Mouse (Mus musculus) cerebellum, adult 8-10 months (tissue): ENCODE data around the gene Prdx1.
"Not testable (repeated sequence)": the region's sequence is repeated elsewhere in the genome, so short reads cannot be mapped to it uniquely, and the experiment has no call there.

Source experiments
- DNase-seq: peaks from one replicate; pipeline ENCODE4 v3.0.0; 2022

The Prdx1 gene

GRCm38 (mm10) chr4:116685402-116686061 is at the start of gene Prdx1:
TSS of gene Prdx1 (plus strand) at chr4:116685544.
- DNase-seq: peak; percentile 90

DNA sequence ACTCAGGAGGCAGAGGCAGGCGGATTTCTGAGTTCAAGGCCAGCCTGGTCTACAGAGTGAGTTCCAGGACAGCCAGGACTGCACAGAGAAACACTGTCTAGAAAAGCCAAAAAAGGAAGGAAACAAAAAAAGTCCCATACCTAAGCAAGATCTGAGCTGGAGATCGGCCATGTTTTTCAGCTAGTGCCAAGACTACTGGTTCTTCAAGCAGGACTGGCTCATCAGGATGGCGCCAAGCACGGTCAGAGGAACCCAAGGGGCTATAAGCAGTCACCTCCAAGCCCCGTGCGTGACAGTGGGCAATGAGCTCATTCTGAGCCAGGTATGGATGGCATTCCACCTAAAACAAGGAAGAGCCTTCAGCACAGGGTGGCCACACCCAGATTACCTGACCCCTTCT is 46.5 kb upstream of the Prdx1 start:
- no peak for DNase-seq

DNA sequence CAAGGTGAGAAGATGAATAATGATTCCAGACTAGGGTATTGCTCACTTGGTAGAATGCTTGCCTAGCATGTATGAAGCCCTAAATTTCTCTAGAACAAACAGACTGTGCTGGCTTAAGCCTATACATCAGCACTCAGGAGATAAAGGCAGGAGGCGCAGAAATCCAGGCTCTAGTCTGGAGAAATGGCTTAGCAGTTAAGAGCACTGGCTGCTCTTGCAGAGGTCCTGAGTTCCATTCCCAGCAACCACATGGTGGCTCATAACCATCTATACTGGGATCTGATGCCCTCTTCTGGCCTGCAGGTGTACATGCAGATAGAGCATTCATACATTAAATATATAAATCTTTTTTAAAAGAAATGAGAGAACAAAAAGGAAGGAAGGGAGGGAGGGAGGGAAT is 43.3 kb upstream of the Prdx1 start:
- no peak for DNase-seq

DNA sequence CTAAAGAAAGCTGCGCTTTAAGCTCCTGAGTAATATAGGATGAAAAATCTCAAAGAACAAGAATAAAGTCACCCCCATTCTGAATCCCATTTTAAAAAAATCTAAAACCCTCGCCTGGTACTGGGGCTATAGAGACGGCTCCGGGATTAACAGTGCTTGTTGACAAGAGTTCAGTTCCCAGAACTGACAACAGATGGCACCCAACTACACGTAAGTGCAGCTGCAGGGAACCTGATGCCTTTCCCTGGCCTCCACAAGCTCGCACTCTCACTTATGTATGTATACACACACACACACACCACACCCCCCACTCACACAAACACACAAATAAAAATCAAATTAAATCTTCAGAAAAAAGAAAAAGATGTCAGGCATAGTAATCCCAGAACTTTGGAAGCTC is 41.0 kb upstream of the Prdx1 start:
- no peak for DNase-seq

DNA sequence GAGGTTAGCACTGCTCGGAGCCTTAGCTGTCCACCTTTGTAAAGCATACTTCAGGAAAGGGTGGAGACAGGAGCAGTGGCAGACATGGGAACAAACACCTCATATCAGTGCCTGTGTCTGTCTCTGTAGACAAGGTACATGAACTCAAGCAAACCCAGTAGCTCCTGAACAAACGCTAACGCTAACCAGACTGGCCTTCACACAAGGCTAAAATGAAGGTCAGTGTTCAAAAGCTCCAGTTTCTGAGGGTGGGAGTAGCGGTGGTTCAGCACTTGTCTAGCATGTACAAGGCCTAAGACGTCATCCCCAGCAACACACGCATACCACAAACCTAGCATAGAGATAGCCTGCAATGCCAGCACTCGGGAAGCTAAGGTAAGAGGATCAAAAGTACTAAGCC is 39.7 kb upstream of the Prdx1 start:
- DNase-seq: no peak

DNA sequence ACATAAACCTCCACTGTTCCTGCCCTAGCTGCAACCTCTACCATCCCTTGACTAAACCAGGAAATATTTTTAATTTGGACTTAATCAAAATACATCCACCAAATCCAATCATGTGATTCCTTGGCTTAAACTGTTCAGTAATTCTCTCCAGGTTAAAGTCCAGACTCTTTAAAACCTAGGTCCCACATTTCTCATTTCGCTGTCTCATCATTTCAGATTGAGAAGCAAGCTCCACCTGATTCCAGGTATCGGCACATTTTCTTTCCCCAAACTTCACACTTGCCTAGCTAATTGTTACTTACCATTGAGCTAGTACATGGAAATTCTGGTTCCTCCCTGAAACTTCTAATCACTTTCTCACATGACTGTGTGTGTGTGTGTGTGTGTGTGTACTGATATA is 35.9 kb upstream of the Prdx1 start:
- no peak for DNase-seq

DNA sequence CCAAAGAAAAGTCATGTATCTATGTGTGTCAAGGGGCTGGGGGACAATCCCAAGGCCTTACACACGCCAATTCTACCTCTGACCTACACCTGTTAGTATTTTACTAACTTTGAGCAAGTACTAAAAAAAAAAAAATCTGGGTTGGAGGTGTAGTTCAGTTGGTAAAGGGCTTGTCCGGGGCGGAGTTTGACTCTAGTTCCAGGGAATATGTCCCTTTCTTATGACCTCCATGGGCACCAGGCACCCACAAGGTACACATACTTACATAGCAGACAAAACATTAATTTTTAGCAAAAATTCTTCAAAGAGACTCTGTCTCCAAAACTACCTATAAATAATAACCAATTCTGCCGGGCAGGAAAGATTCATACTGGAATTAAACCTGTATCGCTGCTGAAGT is 35.0 kb upstream of the Prdx1 start:
- no peak for DNase-seq

GRCm38 (mm10) chr4:116650924-116651796 is 34.2 kb upstream of the Prdx1 start, which contains the start of gene Akr1a1:
TSS of gene Akr1a1 (minus strand) at chr4:116651680.
- peak; percentile 82 for DNase-seq

DNA sequence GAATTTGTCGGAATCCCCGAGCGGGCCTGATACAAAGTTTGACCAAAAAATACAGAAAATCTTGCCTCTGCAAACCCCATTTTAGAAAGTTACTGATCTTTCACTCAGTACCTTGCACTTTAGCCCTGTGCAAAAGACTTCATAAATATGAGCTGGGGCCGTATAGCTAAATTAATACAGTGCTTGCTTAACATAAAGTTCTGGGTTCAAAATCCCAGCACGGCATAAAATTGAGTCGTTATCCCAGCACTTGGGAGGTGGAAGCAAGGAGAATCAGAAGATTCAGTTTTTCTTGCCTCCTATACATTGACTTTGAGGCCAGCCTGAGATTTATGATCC is 33.6 kb upstream of the Prdx1 start:
- no peak for DNase-seq

DNA sequence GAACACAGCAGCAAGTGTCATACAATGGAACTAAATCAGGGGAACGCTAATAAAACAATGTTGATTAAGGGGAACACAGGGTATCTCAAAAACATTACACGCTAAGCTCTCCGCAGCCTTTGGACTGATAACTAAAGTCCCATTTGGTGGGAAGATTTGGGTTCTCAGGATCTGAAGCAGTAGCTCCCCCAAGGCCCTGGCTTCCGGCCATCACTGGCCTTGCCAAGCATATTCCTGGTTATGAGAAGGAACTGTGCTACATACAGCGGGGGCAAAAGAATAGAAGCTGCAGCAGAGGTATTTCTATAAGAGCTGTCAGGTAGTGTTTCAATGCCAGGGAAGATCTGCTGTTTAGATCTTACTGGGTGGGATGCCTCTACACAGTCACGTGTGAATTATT is 32.1 kb upstream of the Prdx1 start:
- no peak for DNase-seq

- no peak for DNase-seq
Measured at GRCm38 (mm10) chr4:116655100-116655499, 30.2 kb upstream of the Prdx1 start.

DNA sequence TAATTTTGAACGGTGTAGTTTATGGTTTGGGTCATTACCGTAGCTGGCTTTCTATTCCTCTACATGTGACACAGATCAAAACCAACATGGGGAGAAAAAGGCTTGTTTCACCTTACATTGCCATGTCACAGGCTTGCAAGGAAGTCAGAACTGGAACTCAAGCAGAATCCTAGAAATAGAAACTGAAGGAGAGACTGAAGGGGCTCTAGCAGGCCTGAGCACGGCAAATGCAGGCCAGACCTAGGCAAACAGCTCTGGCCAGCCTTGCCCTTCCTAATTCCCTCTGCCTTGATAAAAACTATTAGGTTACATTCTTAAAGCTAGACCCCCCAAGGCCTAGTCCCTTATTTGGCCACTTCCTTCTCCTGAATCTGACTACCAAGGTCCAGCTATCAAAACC is 29.7 kb upstream of the Prdx1 start:
- DNase-seq: no peak

- DNase-seq: no peak
Measured at GRCm38 (mm10) chr4:116657971-116658370, 27.4 kb upstream of the Prdx1 start.

DNA sequence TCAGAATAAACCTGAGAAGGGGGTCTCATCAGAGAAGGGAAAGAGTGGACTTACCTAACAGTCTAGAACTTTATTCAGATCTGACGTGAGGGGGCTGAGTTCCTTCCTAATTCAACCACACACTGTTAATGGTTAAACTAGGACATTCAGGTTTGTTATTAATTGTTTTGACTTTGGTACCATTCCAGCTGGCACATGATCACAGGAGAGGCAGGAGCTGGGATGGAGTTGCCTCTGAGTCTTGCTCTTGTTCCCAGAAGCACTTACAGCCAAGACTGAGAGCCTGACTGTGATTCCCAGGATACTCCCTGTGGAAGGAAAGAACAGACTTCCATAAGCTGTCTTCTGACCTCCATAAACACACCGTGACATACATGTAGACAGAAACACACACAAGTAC is 25.9 kb upstream of the Prdx1 start:
- DNase-seq: no peak

DNA sequence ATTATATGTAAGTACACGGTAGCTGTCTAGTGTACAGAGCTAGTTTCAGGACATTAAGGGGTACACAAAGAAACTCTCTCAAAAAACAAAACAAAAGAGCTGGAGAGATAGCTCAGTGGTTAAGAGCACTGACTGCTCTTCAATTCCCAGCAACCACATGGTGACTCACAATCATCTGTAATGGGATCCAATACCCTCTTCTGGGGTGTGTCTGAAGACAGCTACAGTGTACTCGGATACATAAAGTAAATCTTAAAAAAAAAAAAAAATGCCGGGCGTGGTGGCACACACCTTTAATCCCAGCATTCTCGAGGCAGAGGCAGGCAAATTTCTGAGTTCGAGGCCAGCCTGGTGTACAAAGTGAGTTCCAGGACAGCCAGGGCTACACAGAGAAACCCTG is 25.4 kb upstream of the Prdx1 start:
- not testable (repeated sequence) for DNase-seq

GRCm38 (mm10) chr4:116660829-116661228 is 24.5 kb upstream of the Prdx1 start:
- DNase-seq: no peak

GRCm38 (mm10) chr4:116661998-116662397 is 23.3 kb upstream of the Prdx1 start:
- DNase-seq: no peak

GRCm38 (mm10) chr4:116666625-116667024 is 18.7 kb upstream of the Prdx1 start:
- no peak for DNase-seq

DNA sequence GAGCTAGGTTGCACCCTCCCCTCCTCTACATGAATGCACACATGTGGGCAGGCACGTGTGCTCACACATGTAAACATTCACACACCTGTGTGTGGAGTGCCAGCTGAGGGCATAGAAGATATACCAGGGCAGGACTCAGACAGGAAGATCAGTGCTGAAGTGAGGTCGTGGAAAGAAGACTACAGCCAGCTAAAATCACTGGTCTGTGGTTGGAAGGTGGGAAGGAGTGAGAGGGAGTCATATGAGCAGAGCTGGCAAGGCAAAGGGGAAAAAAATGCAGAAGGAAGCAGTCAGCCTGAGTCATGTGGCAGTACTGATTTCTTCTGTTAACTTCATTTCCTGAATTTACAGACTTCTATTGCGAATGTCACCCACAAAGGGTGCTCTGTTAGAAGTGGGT is 17.2 kb upstream of the Prdx1 start:
- DNase-seq: no peak

- no peak for DNase-seq
Measured at GRCm38 (mm10) chr4:116669291-116669690, 16.1 kb upstream of the Prdx1 start.

DNA sequence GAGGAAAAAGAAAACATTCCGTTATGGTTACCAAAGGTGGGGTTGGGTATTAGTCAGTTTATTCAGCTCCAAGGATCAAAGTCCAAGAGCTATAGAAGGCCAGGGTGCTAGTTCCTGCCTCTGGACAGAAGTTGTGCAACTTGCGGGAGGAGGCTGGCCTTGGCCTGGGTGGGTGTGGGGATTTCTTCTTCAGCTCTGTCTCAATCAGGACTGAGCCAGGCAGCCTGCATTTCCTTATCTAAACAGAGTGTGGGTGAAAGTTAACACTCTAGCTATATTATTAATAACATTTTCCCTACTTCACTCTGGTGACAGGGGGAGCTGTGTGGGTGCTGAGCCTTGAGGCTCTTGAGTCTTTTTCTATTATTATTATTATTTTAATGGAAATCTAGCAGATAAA is 12.6 kb upstream of the Prdx1 start:
- no peak for DNase-seq

DNA sequence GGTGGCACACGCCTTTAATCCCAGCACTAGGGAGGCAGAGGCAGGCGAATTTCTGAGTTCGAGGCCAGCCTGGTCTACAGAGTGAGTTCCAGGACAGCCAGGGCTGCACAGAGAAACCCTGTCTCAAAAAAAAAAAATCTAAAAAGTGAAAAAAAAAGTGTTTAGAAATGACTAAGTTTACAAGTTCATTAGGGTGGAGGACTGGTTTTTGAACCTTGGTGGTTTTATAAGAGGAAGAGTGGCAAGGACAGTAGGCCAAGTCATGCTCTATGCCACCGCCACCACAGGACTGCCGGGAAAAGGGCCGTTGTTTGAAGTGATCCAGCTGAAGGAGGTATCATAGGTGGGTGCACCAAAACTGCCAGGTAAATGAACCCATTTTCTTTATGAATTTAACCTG is 10.6 kb upstream of the Prdx1 start:
- not testable (repeated sequence) for DNase-seq

GRCm38 (mm10) chr4:116676027-116676426 is 9.3 kb upstream of the Prdx1 start:
- DNase-seq: no peak

DNA sequence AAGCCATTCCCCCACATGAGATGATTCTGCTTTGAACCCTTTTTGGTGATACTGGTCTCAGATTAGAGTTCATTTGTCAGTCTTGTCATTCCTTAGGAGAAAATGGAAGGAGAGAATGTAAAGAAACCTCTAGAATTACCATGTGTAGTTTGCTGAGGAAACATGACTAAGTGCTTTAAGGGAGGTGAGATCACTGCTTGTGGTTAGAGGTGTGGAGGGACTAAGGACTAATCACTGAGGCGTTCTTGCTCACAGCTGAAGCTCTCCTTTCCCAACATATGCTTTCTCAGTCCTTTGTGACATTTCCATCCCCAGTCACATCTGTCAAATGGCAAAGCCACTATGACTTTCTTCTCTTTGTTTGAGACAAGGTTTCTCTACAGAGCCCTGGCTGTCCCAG is 7.5 kb upstream of the Prdx1 start:
- DNase-seq: no peak

DNA sequence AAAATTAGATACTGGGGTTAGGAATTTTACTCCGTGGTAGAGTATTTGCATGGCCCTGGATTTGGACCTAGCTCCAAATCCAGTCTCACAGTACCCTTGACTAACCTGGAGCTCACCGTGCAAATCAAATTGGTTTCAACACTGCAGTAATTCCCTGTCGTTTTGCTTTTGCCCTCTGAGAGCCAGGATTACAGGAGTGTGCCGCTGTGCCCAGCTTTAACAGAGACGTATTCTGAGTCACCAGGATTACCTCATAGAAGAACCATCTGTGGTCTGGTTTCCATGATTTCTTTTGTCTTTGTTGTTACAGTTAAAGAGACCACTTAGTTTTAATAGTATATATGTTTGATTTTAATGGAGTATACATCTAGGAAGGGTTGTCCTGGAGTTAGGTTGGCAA is 6.2 kb upstream of the Prdx1 start:
- no peak for DNase-seq
